Mouse (Mus musculus) left cerebral cortex, postnatal 25 days (tissue): ENCODE data around the gene Fam120c. TPM values are rescaled to one million over a fixed set of nuclear protein-coding genes. Genes with fewer than 3 reads are reported as not detected.

Experiments
- DNase-seq, 2 experiments: peaks; one replicate each; pipeline ENCODE4 v3.0.0; 2022; ENCODE audit warnings: low spot score in 2 of 2, mixed read lengths in 1 of 2
- intact Hi-C: fragments of 180-260 bp; cut with DNase I; formaldehyde crosslinking; loops from one replicate; pipeline ENCODE4 v1.15.1; 2025
- total RNA-seq, 2 experiments: library from RNA; stranded (reverse); gene quantifications; 2 replicates each; pipeline ENCODE4 v1.2.3; 2021

Fam120c gene
- total RNA-seq, 2 experiments from 2014 or later = 41.3 to 44.4 TPM

GRCm38 (mm10) chrX:151518181-151518580 is 174.2 kb downstream of the Fam120c start:
- intact Hi-C loops = no loop called here

DNA sequence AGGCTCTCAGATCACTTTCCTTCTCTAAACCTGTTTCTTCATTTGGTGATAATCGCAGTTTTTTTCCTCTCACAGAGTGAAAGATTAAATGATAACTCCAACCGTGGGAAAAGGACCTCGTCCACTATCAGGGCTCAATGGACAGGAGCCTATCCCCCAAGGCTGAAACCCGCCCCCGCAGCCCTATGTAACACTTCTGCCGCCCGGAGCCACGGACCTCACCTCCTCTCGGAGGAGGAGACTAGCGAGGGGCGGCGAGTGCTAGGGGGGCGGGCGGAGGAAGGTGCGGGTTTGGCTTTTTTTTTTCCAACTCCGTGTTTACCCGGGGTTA is 176.1 kb downstream of the Fam120c start:
- intact Hi-C loops = loop anchor here (1.0 kb wide), 1 partner anchor 283 kb away; no protein-coding TSS in a partner anchor

More at GRCm38 (mm10) chrX:151518181-151518580, 174.2 kb downstream of the Fam120c start:
- DNase-seq = no peak

DNA sequence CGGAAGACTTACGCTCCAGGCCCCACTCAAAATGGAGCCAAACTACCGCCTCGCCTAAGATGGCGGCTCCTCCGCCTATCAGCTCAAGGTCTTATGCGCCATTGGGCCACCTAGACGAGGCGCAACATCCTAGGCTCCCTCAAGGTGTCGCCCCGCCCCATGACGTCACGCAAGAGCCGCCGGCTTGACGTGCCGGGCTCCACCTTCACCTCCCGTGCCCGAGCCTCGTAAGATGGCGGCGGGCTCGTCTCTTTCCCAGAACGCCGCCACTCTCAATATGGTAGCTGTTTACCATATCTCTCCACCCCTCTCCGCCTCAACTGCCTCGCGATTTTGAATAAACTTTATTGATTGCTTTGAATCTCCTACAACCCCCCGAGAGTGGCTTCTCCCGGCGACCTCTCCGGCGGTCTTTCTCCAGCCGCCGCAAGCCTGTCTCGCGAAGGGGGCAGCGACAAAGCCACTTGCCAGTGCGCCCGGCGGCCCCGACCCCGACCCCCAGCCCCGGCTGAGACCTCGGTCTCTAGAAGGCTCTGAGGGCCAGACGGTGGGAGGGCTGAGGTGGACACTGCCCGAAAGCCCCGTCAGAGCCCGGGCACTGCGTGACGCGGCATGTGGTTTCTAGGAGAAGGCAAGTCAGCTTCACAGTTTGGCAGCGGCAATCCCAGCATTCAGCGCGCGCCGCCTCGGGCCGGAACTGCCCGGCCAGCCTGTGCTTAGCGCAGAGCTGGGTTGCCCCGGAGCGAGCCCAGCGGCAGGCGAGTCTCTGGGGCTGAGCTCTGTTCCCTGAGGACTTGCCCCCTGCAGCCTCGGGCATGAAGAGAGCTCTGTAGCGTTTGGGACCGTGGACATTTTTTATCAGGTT is 176.7 kb downstream of the Fam120c start, which contains the start of gene Phf8:
Gene Phf8 (plus strand): TSS at position 215 of the 865 bp plus-strand sequence.
- intact Hi-C loops = loop anchor here (1.0 kb wide), 2 partner anchors 176 to 283 kb away; partner anchors contain the start of gene Fam120c
- peak; percentile 90 to 97 for DNase-seq

More for the DNA sequence above, 176.1 kb downstream of the Fam120c start:
- no peak for DNase-seq

Other genes with a start within 250 kb of the Fam120c start
- gene Tsr2, start 247.6 kb upstream of the Fam120c start, total RNA-seq = 10 to 100 TPM; 70.1 to 80.7 TPM
- gene Wnk3, start 146.1 kb upstream of the Fam120c start, total RNA-seq = 10 to 100 TPM; 40.2 to 44.3 TPM
- 10 to 100 TPM; 34.4 to 37.2 TPM for gene Phf8, start 176.5 kb downstream of the Fam120c start, total RNA-seq